Mouse (Mus musculus): ENCODE data around the gene Fer. TPM values are rescaled to one million over a fixed set of nuclear protein-coding genes. Genes with fewer than 3 reads are reported as not detected.
A peak's percentile ranks its signal among the peaks of the same experiment; 100 is the strongest.

Fer gene
- polyA plus RNA-seq, 1 experiment from 2014 or later = 34.0 TPM

- Histone ChIP-seq H3K9ac (no peak overlapping the region), H3K4me3 (no peak overlapping the region), H3K36me3 (0 out of 2 replicates have a peak, but pooled peaks cover 3% of the 10 kb centered on the region), H3K27ac (replicated peaks) (no peak overlapping the region), H3K4me1 (replicated peaks) (no peaks in the 10 kb centered on the region), H3K4me2 (no peak overlapping the region), H3K27me3 (no peaks in the 10 kb centered on the region), H3K9me3 (no peaks in the 10 kb centered on the region)
- ATAC-seq (ENCODE audit: low read depth) = no peak
- WGBS = 94% methylated on average over 2 of the region's 2 CpGs
Measured at GRCm38 (mm10) chr17:63946772-63947171, 83.9 kb downstream of the Fer start.

- H3K9me3 ChIP-seq = no peaks in the 10 kb centered on the region
- H3K27ac ChIP-seq (replicated peaks) = no peak overlapping the region
- H3K36me3 ChIP-seq = 0 out of 2 replicates have a peak, but pooled peaks cover 3% of the 10 kb centered on the region
- 89% methylated on average over 4 of the region's 4 CpGs for WGBS
- H3K4me1 ChIP-seq (replicated peaks) = no peaks in the 10 kb centered on the region
- H3K9ac ChIP-seq = no peak overlapping the region
- H3K4me2 ChIP-seq = no peak overlapping the region
- no peak overlapping the region for H3K4me3 ChIP-seq
- H3K27me3 ChIP-seq = no peaks in the 10 kb centered on the region
- ATAC-seq (ENCODE audit: low read depth) = no peak
Measured at GRCm38 (mm10) chr17:63948811-63949210, 85.9 kb downstream of the Fer start.

DNA sequence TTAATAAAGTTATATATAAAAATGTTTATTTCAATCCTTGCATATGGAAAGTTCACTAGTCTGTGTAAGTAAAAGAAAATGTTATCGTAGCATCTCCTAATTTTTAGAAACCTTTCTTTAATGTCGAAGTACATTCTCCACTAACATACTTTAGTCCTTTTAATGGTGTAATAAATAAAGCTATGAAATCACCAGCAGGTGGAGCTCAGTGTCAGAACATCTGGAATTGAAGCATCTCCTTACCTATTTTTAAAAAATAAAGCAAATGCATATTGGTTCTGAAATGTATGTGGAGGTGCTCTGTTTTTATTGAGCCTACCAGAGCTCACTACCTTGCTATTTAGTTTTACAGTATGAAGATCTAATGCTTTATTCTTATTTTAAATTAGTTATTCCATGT lies 88.6 kb downstream of the Fer start:
- H3K27ac ChIP-seq (replicated peaks) = no peak overlapping the region
- H3K36me3 ChIP-seq = no peaks in the 10 kb centered on the region
- 88% methylated on average over 2 of the region's 2 CpGs for WGBS
- H3K4me2 ChIP-seq = no peak overlapping the region
- no peaks in the 10 kb centered on the region for H3K9me3 ChIP-seq
- H3K27me3 ChIP-seq = no peaks in the 10 kb centered on the region
- no peak overlapping the region for H3K4me3 ChIP-seq
- ATAC-seq (ENCODE audit: low read depth) = no peak
- no peak overlapping the region for H3K9ac ChIP-seq
- no peaks in the 10 kb centered on the region for H3K4me1 ChIP-seq (replicated peaks)

DNA sequence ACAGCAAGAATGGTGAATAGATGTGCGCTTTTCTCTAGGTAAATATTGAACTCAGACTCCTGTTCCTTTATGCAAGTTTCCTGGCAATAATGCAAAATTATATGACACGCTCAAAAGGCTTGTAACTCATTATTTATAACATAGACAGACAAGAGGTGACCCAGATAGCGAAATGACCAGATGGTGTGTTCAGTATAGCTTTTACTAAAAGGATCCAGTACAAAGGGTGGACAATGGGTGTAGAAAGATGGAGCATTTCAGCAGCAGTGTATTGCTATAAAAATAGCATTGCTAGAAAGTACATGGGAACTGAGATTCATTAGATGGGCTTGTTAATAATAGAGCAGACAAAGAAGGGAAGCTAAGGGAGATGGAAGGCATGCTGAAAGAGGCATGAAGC lies 104.2 kb downstream of the Fer start:
- WGBS = 88% methylated on average over 3 of the region's 3 CpGs
- Histone ChIP-seq H3K4me2 (no peak overlapping the region), H3K27ac (replicated peaks) (0 out of 2 replicates have a peak overlapping the region, but pooled peaks have one; percentile 9), H3K36me3 (no peaks in the 10 kb centered on the region), H3K4me1 (replicated peaks) (no peaks in the 10 kb centered on the region), H3K9ac (no peak overlapping the region), H3K4me3 (no peak overlapping the region), H3K27me3 (no peaks in the 10 kb centered on the region), H3K9me3 (no peaks in the 10 kb centered on the region)
- no peak for ATAC-seq (ENCODE audit: low read depth)

DNA sequence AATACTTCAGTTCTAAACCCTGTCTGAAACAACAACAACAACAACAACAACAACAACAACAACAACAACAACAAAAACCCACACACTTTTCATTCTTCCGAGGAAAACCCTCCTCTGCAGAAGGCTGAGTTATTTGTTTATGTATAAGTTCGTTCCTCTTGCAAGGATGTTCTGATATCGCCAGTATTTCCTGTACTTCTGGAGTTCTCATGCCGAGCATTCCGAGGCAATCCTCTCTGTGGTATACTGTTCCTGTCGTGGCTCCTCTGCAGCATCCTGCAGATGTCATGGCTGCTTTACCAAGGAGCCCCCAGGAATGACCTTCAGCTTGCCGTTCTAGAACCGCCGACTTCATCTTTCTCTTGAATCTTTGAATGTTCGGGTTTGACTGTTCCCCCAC lies 106.6 kb downstream of the Fer start:
- Histone ChIP-seq H3K4me3 (no peak overlapping the region), H3K9me3 (no peaks in the 10 kb centered on the region), H3K4me2 (no peak overlapping the region), H3K4me1 (replicated peaks) (no peaks in the 10 kb centered on the region), H3K27ac (replicated peaks) (no peak overlapping the region), H3K9ac (no peak overlapping the region), H3K36me3 (0 out of 2 replicates have a peak, but pooled peaks cover 2% of the 10 kb centered on the region), H3K27me3 (no peaks in the 10 kb centered on the region)
- no peak for ATAC-seq (ENCODE audit: low read depth)
- WGBS = 74% methylated on average over 10 of the region's 10 CpGs

DNA sequence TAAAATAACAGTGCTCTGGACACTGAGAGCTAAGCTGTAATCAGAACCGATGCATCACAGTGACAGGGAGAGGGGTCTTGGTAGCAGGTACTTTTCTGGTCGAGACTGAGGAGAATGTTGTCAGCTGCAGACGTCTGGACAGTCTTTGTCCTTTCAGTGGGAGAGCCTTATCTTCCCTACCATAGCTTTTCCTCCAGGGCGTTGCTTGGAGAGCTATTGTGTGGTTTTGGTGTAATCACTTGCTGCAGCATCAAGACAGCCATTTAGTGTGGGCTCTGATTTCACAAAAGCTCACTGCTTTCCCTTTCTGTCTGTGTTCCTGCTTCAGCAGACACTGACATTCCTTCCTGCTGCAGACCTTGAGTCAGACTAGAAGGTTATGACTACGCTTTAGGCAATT lies 107.4 kb downstream of the Fer start:
- H3K4me2 ChIP-seq = no peak overlapping the region
- H3K4me1 ChIP-seq (replicated peaks) = no peaks in the 10 kb centered on the region
- no peak overlapping the region for H3K9ac ChIP-seq
- WGBS = 39% methylated on average over 5 of the region's 5 CpGs
- H3K27ac ChIP-seq (replicated peaks) = peak overlapping the region; percentile 50; the same call in 1 of the 2 replicates
- no peaks in the 10 kb centered on the region for H3K9me3 ChIP-seq
- no peak overlapping the region for H3K4me3 ChIP-seq
- no peak for ATAC-seq (ENCODE audit: low read depth)
- H3K36me3 ChIP-seq = 0 out of 2 replicates have a peak, but pooled peaks cover 2% of the 10 kb centered on the region
- no peaks in the 10 kb centered on the region for H3K27me3 ChIP-seq

GRCm38 (mm10) chr17:63970939-63971338 lies 108.1 kb downstream of the Fer start:
- Histone ChIP-seq H3K4me1 (replicated peaks) (no peaks in the 10 kb centered on the region), H3K27me3 (no peaks in the 10 kb centered on the region)
- ATAC-seq (ENCODE audit: low read depth) = no peak

GRCm38 (mm10) chr17:63972181-63972580 lies 109.3 kb downstream of the Fer start:
- Histone ChIP-seq H3K9me3 (no peaks in the 10 kb centered on the region), H3K4me2 (no peak overlapping the region), H3K27me3 (no peaks in the 10 kb centered on the region), H3K9ac (no peak overlapping the region), H3K4me3 (no peak overlapping the region), H3K27ac (replicated peaks) (no peak overlapping the region), H3K4me1 (replicated peaks) (no peaks in the 10 kb centered on the region), H3K36me3 (0 out of 2 replicates have a peak, but pooled peaks cover 2% of the 10 kb centered on the region)
- ATAC-seq (ENCODE audit: low read depth) = no peak
- whole genome bisulfite sequencing = 78% methylated on average over 4 of the region's 4 CpGs

More at GRCm38 (mm10) chr17:63970939-63971338, 108.1 kb downstream of the Fer start:
- Histone ChIP-seq H3K36me3 (0 out of 2 replicates have a peak, but pooled peaks cover 2% of the 10 kb centered on the region), H3K4me2 (no peak overlapping the region), H3K4me3 (no peak overlapping the region), H3K9me3 (no peaks in the 10 kb centered on the region), H3K9ac (no peak overlapping the region), H3K27ac (replicated peaks) (no peak overlapping the region)
- WGBS = 100% methylated on average over 1 of the region's 1 CpGs

DNA sequence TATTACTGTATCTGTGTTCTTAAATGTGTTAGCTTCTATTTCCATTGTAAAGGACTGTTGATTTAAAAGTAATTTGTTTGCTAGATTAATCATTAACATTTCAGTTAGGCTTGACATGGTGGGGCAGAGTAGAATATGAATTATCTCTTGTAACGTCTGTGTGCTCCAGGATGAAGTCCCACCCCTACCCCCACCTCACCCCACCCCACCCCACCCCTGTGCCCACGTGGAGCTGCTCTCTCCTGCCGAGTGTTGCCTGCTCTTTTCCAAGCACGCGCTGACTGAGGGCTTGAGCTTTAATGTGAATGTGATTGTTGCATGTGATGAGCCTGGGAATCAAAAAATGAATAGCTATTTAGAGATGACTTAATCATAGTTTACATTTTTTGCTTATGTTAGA lies 110.9 kb downstream of the Fer start:
- no peak overlapping the region for H3K4me2 ChIP-seq
- no peaks in the 10 kb centered on the region for H3K4me1 ChIP-seq (replicated peaks)
- H3K27me3 ChIP-seq = no peaks in the 10 kb centered on the region
- no peak overlapping the region for H3K4me3 ChIP-seq
- ATAC-seq (ENCODE audit: low read depth) = no peak
- no peaks in the 10 kb centered on the region for H3K9me3 ChIP-seq
- no peak overlapping the region for H3K27ac ChIP-seq (replicated peaks)
- no peak overlapping the region for H3K9ac ChIP-seq
- 73% methylated on average over 5 of the region's 5 CpGs for WGBS
- 0 out of 2 replicates have a peak, but pooled peaks cover 2% of the 10 kb centered on the region for H3K36me3 ChIP-seq

DNA sequence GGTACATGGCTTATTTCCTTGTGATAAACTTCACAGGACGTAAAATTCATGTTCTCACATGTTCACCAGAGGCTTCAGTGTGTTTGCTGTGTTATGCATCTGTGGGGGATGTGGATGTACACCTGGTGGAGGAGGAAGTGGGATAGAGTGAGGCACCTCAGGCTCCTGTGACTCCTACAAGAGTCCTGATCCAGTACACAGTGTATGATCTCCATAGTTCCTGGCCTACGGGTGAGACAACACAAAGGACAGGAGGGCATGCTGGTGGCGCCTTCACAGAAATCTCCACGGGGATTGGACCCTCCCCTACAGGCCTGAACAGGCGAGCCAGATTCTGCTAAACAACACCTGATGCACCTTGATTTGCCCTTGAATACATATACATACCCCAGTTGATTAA lies 111.4 kb downstream of the Fer start:
- Histone ChIP-seq H3K27me3 (no peaks in the 10 kb centered on the region), H3K9ac (no peak overlapping the region), H3K4me2 (no peak overlapping the region), H3K4me3 (no peak overlapping the region), H3K4me1 (replicated peaks) (no peaks in the 10 kb centered on the region), H3K36me3 (0 out of 2 replicates have a peak, but pooled peaks cover 2% of the 10 kb centered on the region), H3K9me3 (no peaks in the 10 kb centered on the region), H3K27ac (replicated peaks) (no peak overlapping the region)
- WGBS = 85% methylated on average over 5 of the region's 5 CpGs
- ATAC-seq (ENCODE audit: low read depth) = no peak

DNA sequence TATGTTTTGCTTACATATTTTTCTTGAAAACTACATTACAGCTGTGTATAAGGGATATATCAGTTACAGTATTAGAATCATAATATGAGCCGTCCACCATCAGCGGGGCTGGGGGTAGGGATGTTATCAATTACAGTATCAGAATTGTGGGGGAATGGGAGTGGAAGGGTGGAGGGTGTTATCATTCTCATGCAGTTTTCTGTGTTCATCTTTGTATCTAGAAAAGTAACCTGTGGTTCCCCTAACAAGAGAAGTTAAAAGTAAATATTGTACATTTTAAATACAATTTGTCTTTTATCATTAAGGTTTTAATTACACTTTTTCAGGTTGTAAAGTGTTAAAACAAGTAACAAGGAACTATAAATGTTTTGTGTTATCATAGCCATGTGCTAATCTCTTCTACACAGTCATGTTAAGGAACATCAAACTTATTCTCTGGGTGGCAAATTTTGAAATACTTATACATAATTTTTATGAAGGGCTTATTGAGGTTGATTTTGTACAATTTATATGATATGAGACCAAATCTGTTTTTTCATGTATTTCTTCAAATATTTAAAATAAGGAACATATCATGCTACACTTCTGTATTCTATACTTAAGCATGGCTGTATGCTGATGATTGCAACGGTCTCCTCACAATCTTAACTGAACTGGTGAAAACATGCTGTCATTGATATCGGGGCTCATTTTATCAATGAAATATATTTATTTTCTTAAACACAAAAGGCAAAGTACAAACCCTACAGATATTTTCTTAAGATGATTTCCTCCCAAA lies 116.1 kb downstream of the Fer start:
- no peak for ATAC-seq (ENCODE audit: low read depth)
- Histone ChIP-seq H3K4me3 (no peak overlapping the region), H3K4me2 (no peak overlapping the region), H3K4me1 (replicated peaks) (no peaks in the 10 kb centered on the region), H3K27ac (replicated peaks) (no peak overlapping the region), H3K27me3 (no peaks in the 10 kb centered on the region), H3K9ac (no peak overlapping the region), H3K9me3 (no peaks in the 10 kb centered on the region), H3K36me3 (0 out of 2 replicates have a peak, but pooled peaks cover 6% of the 10 kb centered on the region)
- WGBS = 94% methylated on average over 4 of the region's 4 CpGs

DNA sequence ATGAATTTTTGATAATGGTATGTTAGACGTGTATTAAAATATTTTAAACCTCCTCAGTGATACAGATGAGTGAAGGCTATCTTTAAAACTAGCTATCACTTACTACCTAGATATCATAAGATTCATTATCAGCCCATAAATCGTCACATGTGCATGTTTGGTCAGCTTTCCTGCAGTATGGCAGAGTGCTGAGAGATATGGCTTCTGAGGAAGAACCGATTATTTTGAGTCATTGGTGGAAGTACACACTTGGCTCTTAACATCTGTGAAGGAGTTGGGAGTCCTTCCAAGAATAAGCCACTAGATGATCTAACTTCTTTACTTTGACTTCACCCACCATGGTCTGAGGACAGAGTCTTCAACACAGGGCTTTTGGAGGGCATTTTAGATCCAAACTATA lies 117.3 kb downstream of the Fer start:
- 95% methylated on average over 3 of the region's 3 CpGs for WGBS
- Histone ChIP-seq H3K4me3 (no peak overlapping the region), H3K9me3 (no peaks in the 10 kb centered on the region), H3K9ac (no peak overlapping the region), H3K27me3 (no peaks in the 10 kb centered on the region), H3K4me1 (replicated peaks) (no peaks in the 10 kb centered on the region), H3K27ac (replicated peaks) (no peak overlapping the region), H3K36me3 (0 out of 2 replicates have a peak, but pooled peaks cover 4% of the 10 kb centered on the region), H3K4me2 (no peak overlapping the region)
- no peak for ATAC-seq (ENCODE audit: low read depth)

GRCm38 (mm10) chr17:63988710-63989109 lies 125.8 kb downstream of the Fer start:
- Histone ChIP-seq H3K9me3 (no peaks in the 10 kb centered on the region), H3K4me1 (replicated peaks) (no peaks in the 10 kb centered on the region), H3K27me3 (no peaks in the 10 kb centered on the region), H3K9ac (no peak overlapping the region), H3K4me2 (no peak overlapping the region), H3K4me3 (no peak overlapping the region), H3K36me3 (no peaks in the 10 kb centered on the region), H3K27ac (replicated peaks) (no peak overlapping the region)
- 84% methylated on average over 2 of the region's 2 CpGs for WGBS
- no peak for ATAC-seq (ENCODE audit: low read depth)

All from neural tube, embryonic 13.5 days (tissue).